Mouse (Mus musculus): Measurements from ENCODE around the gene Gmcl1. TPM values are rescaled to one million over a fixed set of nuclear protein-coding genes. Genes with fewer than 3 reads are reported as not detected.

The Gmcl1 gene
- polyA plus RNA-seq, 1 experiment, result 36.9 TPM

DNA sequence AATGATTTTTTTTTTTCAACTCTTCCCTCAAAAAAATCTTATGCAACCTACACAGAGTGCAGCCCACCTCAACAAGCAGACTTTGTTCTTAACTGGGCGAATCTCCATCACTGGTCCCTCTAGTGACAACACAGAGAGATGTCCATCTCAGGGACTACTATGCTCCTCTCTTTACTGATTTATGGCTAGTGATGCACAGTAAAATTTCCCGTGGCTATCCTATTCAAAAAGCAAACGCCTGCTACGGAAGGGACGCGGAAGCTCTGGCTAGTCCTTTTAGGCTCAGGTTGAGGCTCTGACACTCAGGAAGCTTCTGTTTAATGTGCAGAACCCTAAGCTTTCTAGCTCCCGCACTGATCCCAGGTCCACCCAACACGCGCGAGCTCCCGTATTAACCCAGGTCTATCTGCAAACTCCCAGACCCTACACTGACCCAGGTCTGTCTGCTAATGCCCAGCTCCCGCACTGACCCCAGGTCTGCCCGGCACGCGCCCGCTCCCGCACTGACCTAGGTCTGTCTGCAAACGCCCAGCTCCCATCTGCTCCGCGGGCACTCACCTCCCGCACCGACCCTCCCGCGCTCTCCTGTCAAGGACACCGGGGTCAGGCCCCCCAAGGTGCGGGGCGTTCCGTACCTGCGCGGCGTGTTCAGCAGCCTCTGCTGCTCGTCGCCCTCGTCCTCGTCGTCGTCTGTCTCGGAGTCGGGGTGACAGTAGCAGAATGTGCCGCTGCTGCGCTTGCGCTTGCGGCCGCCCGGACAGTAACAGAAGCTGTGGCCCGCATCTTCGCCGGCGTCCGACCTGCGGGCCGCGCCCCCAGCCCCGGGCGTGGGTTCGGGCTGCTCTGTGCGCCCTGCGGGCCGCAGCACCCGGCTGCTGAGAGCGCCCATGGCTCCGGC is 658 bp downstream of the Gmcl1 start:
- TF ChIP-seq POLR2A (IDR thresholded peaks at IDR 0.05; ENCODE audit: borderline replicate concordance, extremely low read depth, insufficient read depth, insufficient read length, poor library complexity, severe bottlenecking) (no peak), CTCF (IDR thresholded peaks at IDR 0.05; ENCODE audit: borderline replicate concordance, extremely low read depth, insufficient read depth, insufficient read length) (no peak)
- peak; percentile 42 for DNase-seq (ENCODE audit: low read depth)

DNA sequence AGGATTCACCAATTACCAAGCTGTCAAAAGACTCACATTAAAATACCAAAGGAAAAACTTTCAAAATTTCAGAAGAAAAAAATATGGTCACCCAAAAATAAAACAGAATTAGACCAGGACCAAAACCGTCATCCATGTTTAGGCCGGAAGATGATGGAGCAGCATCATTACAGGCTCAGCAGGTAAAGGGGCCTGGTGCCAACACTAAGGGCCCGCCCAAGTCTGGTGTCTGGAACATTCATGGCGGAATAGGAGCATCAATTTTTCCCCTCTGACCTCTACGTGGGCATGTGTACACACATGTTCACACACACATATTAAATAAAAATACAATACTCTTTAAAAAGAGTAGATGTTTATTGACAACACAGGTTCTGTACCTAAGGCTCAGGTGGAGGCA is 4.5 kb downstream of the Gmcl1 start:
- no peak for DNase-seq (ENCODE audit: low read depth)
- TF ChIP-seq POLR2A (IDR thresholded peaks at IDR 0.05; ENCODE audit: borderline replicate concordance, extremely low read depth, insufficient read depth, insufficient read length, poor library complexity, severe bottlenecking) (no peak), CTCF (IDR thresholded peaks at IDR 0.05; ENCODE audit: borderline replicate concordance, extremely low read depth, insufficient read depth, insufficient read length) (no peak)

DNA sequence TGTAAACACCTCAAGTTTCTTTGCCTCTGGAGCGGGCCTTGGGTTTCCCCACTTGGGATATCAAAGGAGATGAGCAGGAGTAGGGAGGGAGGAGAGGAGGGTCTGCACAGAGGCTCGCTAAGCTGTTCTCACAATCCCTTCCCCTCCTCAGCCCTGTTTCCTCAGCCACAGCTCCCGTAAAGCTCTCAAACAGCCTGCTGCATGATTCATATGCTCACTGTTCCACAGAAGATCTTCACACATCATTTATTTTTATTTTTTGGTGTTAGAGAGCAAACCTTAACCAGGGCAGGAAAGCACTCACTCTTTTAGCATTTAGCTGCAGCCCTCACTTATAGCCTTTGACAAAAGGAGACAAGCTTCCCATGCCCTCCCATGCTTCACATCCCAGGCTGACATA is 11.2 kb downstream of the Gmcl1 start:
- TF ChIP-seq POLR2A (IDR thresholded peaks at IDR 0.05; ENCODE audit: borderline replicate concordance, extremely low read depth, insufficient read depth, insufficient read length, poor library complexity, severe bottlenecking) (no peak), CTCF (IDR thresholded peaks at IDR 0.05; ENCODE audit: borderline replicate concordance, extremely low read depth, insufficient read depth, insufficient read length) (no peak)
- DNase-seq (ENCODE audit: low read depth), result no peak

DNA sequence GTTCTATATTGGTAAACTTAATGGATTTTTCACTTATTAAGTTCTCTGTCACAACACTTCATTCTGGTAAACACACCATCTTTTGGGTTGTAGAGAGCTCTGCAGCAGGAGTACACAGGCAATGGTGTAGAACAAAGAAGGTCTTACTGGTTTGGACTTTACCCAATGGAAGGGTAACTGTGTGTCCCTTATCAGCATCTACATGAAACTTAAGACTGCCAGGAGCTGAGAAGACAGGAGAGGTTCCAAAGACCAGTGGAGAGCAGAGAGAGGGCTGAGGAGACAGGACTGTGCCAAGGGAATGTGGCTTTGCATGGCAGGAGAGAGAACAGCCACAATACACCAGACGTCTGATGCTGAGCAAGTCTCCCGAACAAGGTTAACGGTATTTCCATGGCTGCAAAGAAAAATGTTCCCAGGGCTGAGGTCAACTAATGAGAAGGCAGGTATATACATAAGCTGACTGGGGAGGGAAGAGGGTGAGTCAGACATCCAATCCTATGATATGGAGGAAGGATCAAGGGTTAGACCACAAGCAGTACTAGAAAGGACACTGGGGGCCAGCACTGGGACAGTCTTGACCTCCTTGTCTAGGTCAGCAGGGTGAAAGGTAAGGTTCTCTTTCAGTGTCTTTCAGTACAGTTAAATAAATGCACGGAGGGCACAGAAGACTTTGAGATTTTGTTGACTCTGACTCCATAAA is 25.0 kb downstream of the Gmcl1 start:
- TF ChIP-seq CTCF (IDR thresholded peaks at IDR 0.05; ENCODE audit: borderline replicate concordance, extremely low read depth, insufficient read depth, insufficient read length), result no peak
- no peak for DNase-seq (ENCODE audit: low read depth)

DNA sequence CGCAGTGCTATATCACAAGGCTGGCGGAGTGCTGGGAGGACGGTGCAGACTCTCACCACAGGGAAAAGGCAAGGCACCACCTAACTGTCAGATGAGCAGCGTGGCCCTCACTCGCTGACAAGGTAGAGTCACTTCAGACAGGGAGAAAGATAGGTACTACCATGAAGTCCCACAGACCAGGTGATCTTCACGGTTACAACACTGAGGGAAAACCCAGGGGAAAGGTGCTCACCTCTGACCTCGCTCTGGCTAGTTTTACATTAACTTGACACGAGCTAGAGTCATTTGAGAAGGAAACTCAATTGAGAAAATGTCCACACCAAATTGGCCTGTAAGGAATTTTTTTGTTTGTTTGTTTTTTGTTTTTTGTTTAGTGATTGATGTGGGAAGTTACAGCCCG is 30.6 kb downstream of the Gmcl1 start:
- TF ChIP-seq CTCF (IDR thresholded peaks at IDR 0.05; ENCODE audit: borderline replicate concordance, extremely low read depth, insufficient read depth, insufficient read length), result no peak
- TF ChIP-seq POLR2A (IDR thresholded peaks at IDR 0.05; ENCODE audit: borderline replicate concordance, extremely low read depth, insufficient read depth, insufficient read length, poor library complexity, severe bottlenecking), result no peak
- DNase-seq (ENCODE audit: low read depth), result no peak

DNA sequence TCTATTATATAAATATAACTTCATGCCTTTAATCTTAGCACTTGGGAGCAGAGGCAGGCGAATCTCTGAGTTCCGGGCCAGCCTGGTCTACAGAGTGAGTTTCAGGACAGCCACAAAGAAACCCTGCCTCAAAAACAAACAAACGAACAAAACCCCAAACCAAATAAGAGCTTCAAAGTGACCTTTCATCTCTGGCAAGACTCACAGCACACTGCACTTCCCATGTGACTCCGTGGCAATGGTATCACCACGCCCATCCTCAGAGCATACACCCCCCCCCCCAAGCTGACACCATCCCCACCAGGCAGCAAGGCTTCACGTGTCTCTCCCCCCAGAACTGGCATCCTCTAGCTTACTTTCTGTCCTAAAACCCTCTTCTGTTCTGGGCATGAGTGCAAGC is 35.3 kb downstream of the Gmcl1 start:
- no peak for TF ChIP-seq CTCF (IDR thresholded peaks at IDR 0.05; ENCODE audit: borderline replicate concordance, extremely low read depth, insufficient read depth, insufficient read length)
- TF ChIP-seq POLR2A (IDR thresholded peaks at IDR 0.05; ENCODE audit: borderline replicate concordance, extremely low read depth, insufficient read depth, insufficient read length, poor library complexity, severe bottlenecking), result no peak
- DNase-seq (ENCODE audit: low read depth), result no peak

DNA sequence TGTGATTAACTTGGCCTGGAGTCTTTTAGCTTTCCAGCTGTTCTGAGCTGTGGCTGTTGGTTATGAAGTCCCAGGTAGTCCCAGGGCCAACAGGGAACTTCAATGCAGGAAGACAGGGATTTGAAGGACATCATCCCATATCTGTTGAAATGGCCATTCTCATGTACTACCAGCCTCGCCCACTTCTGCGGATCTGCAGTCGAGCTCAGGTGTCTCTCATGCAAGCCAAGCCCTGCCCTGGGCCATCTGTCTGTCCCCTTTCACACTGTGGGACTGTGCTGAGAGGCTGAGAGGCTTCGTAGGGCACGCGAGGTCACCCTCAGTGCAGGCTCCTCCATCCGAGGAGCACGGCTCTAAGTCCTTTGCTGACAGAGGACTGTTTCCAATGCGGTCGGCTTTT is 37.0 kb downstream of the Gmcl1 start:
- TF ChIP-seq POLR2A (IDR thresholded peaks at IDR 0.05; ENCODE audit: borderline replicate concordance, extremely low read depth, insufficient read depth, insufficient read length, poor library complexity, severe bottlenecking), result no peak
- TF ChIP-seq CTCF (IDR thresholded peaks at IDR 0.05; ENCODE audit: borderline replicate concordance, extremely low read depth, insufficient read depth, insufficient read length), result no peak
- DNase-seq (ENCODE audit: low read depth), result no peak

DNA sequence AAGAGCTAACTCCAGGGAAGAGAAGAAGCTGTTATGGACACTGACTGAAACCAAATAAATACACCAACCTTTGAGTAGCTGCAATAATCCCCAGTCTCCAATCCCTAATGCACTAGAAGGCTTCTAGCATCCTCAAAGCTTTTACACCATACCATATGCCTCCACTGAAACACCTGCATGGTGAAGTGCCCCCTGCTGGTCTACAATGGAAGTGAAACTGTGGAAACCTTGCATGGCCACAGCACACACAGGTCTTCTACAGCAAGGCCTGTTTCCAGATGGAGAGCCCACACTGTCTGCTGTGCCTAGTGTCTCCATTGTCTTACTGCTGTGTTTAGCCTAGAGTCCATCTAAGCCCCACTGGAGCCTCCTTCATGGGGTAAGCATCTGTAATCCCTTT is 38.7 kb downstream of the Gmcl1 start:
- DNase-seq (ENCODE audit: low read depth), result peak; percentile 46
- TF ChIP-seq POLR2A (IDR thresholded peaks at IDR 0.05; ENCODE audit: borderline replicate concordance, extremely low read depth, insufficient read depth, insufficient read length, poor library complexity, severe bottlenecking), result no peak
- peak; percentile 75; the same call in 1 of the 2 replicates for TF ChIP-seq CTCF (IDR thresholded peaks at IDR 0.05; ENCODE audit: borderline replicate concordance, extremely low read depth, insufficient read depth, insufficient read length)

DNA sequence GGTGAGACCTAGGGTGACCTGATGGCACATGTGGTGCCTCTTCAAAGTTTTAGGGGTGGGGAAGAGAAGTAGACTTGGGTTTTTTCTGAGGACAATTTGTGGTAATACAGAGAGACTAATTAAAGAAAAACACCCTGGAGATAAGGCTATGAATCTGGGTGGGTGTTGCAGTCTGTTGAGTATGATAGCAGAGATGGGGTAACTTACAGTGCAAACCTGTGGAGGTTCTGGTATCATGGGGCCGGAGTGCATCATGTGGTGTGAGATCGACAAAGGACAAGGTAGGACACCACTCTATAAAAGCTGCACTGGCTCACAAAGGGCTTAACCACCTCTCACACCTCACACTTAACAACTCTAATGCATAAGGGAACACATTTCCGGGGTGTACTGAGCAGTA is 43.5 kb downstream of the Gmcl1 start:
- no peak for TF ChIP-seq CTCF (IDR thresholded peaks at IDR 0.05; ENCODE audit: borderline replicate concordance, extremely low read depth, insufficient read depth, insufficient read length)
- TF ChIP-seq POLR2A (IDR thresholded peaks at IDR 0.05; ENCODE audit: borderline replicate concordance, extremely low read depth, insufficient read depth, insufficient read length, poor library complexity, severe bottlenecking), result no peak
- DNase-seq (ENCODE audit: low read depth), result no peak

DNA sequence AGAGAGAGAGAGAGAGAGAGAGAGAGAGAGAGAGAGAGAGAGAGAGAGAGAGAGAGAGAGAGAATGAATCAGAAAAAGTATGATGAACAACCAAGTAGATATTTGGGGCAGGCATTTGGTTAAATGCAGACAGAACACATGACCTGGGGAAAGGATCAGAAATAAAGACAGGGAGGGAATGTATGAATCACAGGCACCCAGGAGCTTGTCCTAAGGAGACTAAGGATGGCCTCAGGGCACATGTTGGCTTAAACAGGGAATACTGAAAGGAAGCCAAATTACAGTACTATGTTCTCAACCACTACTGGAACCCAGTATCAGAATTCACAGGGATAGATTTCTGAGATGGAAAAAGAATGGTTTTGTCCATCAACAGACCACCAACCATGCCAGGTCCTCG is 46.2 kb downstream of the Gmcl1 start:
- DNase-seq (ENCODE audit: low read depth), result no peak

DNA sequence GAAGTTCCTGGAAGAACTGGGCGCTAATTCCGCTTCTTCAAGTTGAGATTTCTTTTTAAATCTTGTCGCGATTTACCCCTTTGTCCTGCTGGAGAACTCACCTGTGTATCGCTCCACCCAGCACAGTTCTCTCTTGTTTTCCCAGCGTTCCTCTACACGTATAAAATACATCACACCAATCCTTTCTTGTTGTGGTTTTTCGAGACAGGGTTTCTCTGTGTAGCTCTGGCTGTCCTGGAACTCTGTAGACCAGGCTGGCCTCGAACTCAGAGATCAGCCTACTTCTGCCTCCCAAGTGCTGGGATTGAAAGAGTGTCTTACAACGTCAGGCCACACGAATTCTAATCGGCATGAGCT is 48.5 kb downstream of the Gmcl1 start:
- DNase-seq (ENCODE audit: low read depth), result no peak
- no peak for TF ChIP-seq POLR2A (IDR thresholded peaks at IDR 0.05; ENCODE audit: borderline replicate concordance, extremely low read depth, insufficient read depth, insufficient read length, poor library complexity, severe bottlenecking)
- no peak for TF ChIP-seq CTCF (IDR thresholded peaks at IDR 0.05; ENCODE audit: borderline replicate concordance, extremely low read depth, insufficient read depth, insufficient read length)

More for the DNA sequence above, 46.2 kb downstream of the Gmcl1 start:
- no peak for TF ChIP-seq POLR2A (IDR thresholded peaks at IDR 0.05; ENCODE audit: borderline replicate concordance, extremely low read depth, insufficient read depth, insufficient read length, poor library complexity, severe bottlenecking)
- TF ChIP-seq CTCF (IDR thresholded peaks at IDR 0.05; ENCODE audit: borderline replicate concordance, extremely low read depth, insufficient read depth, insufficient read length), result no peak

Measured in brain, embryonic 14.5 days (tissue).